Mouse (Mus musculus) liver, postnatal 0 days (tissue): ENCODE results near the gene Gm14226. TPM values are rescaled to one million over a fixed set of nuclear protein-coding genes. Genes with fewer than 3 reads are reported as not detected.

ENCODE experiments used
- ATAC-seq: fragments of 200-750 bp; cut with Nextera tagmentation; 2 replicates; pipeline ENCODE4 v1.8.0; 2017; ENCODE audit warnings: mild to moderate bottlenecking, moderate library complexity
- DNase-seq: peaks from one replicate; pipeline ENCODE4 v3.0.0-alpha.2; 2016
- H3K27ac ChIP-seq: fragments of 300-500 bp; sonication (generic); 2 replicates; pipeline ENCODE4 v1.5.1; 2014; ENCODE audit warnings: antibody characterized with exemption, moderate library complexity, mild to moderate bottlenecking, low read depth
- H3K27me3 ChIP-seq: fragments of 300-500 bp; sonication (generic); 2 replicates; pipeline ENCODE4 v1.6.1; 2014; ENCODE audit warnings: low read length, control low read depth, mixed read lengths; ENCODE audit not compliant: insufficient read depth
- H3K36me3 ChIP-seq: fragments of 300-500 bp; sonication (generic); replicated peaks from 2 replicates; pipeline ENCODE4 v1.6.1; 2014; ENCODE audit warnings: mild to moderate bottlenecking, control low read depth, low read length, moderate library complexity, mixed read lengths; ENCODE audit not compliant: insufficient read depth
- H3K4me1 ChIP-seq: fragments of 300-500 bp; sonication (generic); 2 replicates; pipeline ENCODE4 v1.6.1; 2014; ENCODE audit warnings: antibody characterized with exemption, mild to moderate bottlenecking, control low read depth; ENCODE audit not compliant: insufficient read depth
- H3K4me2 ChIP-seq: fragments of 300-500 bp; sonication (generic); 2 replicates; pipeline ENCODE4 v1.6.1; 2014; ENCODE audit warnings: low read depth, mild to moderate bottlenecking, low read length, moderate library complexity, mixed read lengths
- H3K4me3 ChIP-seq: fragments of 300-500 bp; sonication (generic); 2 replicates; pipeline ENCODE4 v1.5.1; 2014; ENCODE audit warnings: low read depth, low read length
- H3K9ac ChIP-seq: fragments of 300-500 bp; sonication (generic); replicated peaks from 2 replicates; pipeline ENCODE4 v1.6.1; 2014; ENCODE audit warnings: mild to moderate bottlenecking, moderate library complexity
- H3K9me3 ChIP-seq: fragments of 300-500 bp; sonication (generic); 2 replicates; pipeline ENCODE4 v1.6.1; 2016; ENCODE audit warnings: mild to moderate bottlenecking, control low read depth, low read length, mixed read lengths
- CTCF ChIP-seq: sonication (generic); IDR thresholded peaks from 2 replicates; pipeline ENCODE4 v1.5.1; 2016; ENCODE audit warnings: antibody characterized with exemption, low read depth
- EP300 ChIP-seq: IDR thresholded peaks from 2 replicates; pipeline ENCODE4 v1.6.1; 2016; ENCODE audit warnings: antibody characterized with exemption, low read depth, mild to moderate bottlenecking
- WGBS: fragments of 180-500 bp; shearing (Covaris S2); extraction: QIAGEN DNeasy Blood & Tissue Kit; methylation state at CpG from one replicate; pipeline ENCODE4 v1.1.7; 2014; ENCODE audit not compliant: insufficient replicate concordance; 5-methylcytosine and 5-hydroxymethylcytosine counted together
- polyA plus RNA-seq: library from polyadenylated mRNA; unstranded; fragments of >200 nt; fragmentation: Nextera tagmentation; extraction: Ambion mirVana; gene quantifications from 2 replicates; pipeline ENCODE4 v1.2.1, GENCODE M21; 2015

Gm14226 gene
- polyA plus RNA-seq, 1 experiment from 2014 or later: 1.0 TPM

- H3K27ac ChIP-seq: peak overlapping the region; percentile 99
- peak overlapping the region; percentile 96 for H3K9ac ChIP-seq
- H3K4me2 ChIP-seq: peak overlapping the region; percentile 97
Measured at GRCm38 (mm10) chr2:155072353-155073145, 54.5 kb downstream of the Gm14226 start.

GRCm38 (mm10) chr2:155073347-155073746 lies 55.3 kb downstream of the Gm14226 start:
- Histone ChIP-seq H3K4me2 (peak overlapping the region; percentile 97), H3K9ac (peak overlapping the region; percentile 96), H3K27me3 (no peaks in the 10 kb centered on the region), H3K4me1 (peaks cover 26% of the 10 kb centered on the region), H3K27ac (peak overlapping the region; percentile 99), H3K9me3 (no peaks in the 10 kb centered on the region), H3K4me3 (peak overlapping the region; percentile 93), H3K36me3 (peaks cover 3% of the 10 kb centered on the region; the same call in 1 of the 2 replicates)
- no peak for TF ChIP-seq CTCF
- TF ChIP-seq EP300: peak; percentile 53
- ATAC-seq: peak; percentile 59
- DNase-seq: no peak
- WGBS: 11% methylated on average over 3 of the region's 3 CpGs

More at GRCm38 (mm10) chr2:155072353-155073145, 54.5 kb downstream of the Gm14226 start:
- no peak for TF ChIP-seq EP300
- no peak for TF ChIP-seq CTCF
- Histone ChIP-seq H3K9me3 (no peaks in the 10 kb centered on the region), H3K4me1 (peaks cover 26% of the 10 kb centered on the region), H3K4me3 (peak overlapping the region; percentile 93), H3K36me3 (peaks cover 10% of the 10 kb centered on the region; the same call in 1 of the 2 replicates), H3K27me3 (no peaks in the 10 kb centered on the region)
- ATAC-seq: no peak
- DNase-seq: no peak
- WGBS: 63% methylated on average over 8 of the region's 8 CpGs

- peak; percentile 91 for DNase-seq
- Histone ChIP-seq H3K9ac (peak within 1 kb of the TSS; percentile 96), H3K27ac (peak within 1 kb of the TSS; percentile 99), H3K36me3 (no peaks in the 10 kb centered on the region), H3K4me1 (peaks cover 26% of the 10 kb centered on the region), H3K4me2 (peak within 1 kb of the TSS; percentile 97), H3K9me3 (no peaks in the 10 kb centered on the region), H3K4me3 (peak within 1 kb of the TSS; percentile 93), H3K27me3 (no peaks in the 10 kb centered on the region)
- peak; percentile 86 for ATAC-seq
- WGBS: 2% methylated on average over 56 of the region's 56 CpGs
- peak; percentile 59; the same call in 1 of the 2 replicates for TF ChIP-seq EP300
- TF ChIP-seq CTCF: no peak
Measured at GRCm38 (mm10) chr2:155073978-155074765, 56.1 kb downstream of the Gm14226 start, which contains the start of gene Ahcy. TSS of gene Ahcy (minus strand) at chr2:155074497.

- peaks cover 26% of the 10 kb centered on the region for H3K4me1 ChIP-seq
- H3K27ac ChIP-seq: peak overlapping the region; percentile 99
- H3K9ac ChIP-seq: peak overlapping the region; percentile 96
- H3K27me3 ChIP-seq: no peaks in the 10 kb centered on the region
- no peak for DNase-seq
- H3K4me2 ChIP-seq: peak overlapping the region; percentile 97
- no peaks in the 10 kb centered on the region for H3K36me3 ChIP-seq
- peak; percentile 2; the same call in 1 of the 2 replicates for ATAC-seq
- whole genome bisulfite sequencing: 20% methylated on average over 12 of the region's 12 CpGs
- peak overlapping the region; percentile 93 for H3K4me3 ChIP-seq
- TF ChIP-seq EP300 (no peak), CTCF (no peak)
- no peaks in the 10 kb centered on the region for H3K9me3 ChIP-seq
Measured at GRCm38 (mm10) chr2:155074766-155075330, 56.8 kb downstream of the Gm14226 start.

GRCm38 (mm10) chr2:155075649-155076048 lies 57.6 kb downstream of the Gm14226 start:
- no peak overlapping the region for H3K4me2 ChIP-seq
- peaks cover 26% of the 10 kb centered on the region for H3K4me1 ChIP-seq
- H3K9ac ChIP-seq: 0 out of 2 replicates have a peak overlapping the region, but pooled peaks have one; percentile 96
- H3K27me3 ChIP-seq: no peaks in the 10 kb centered on the region
- ATAC-seq: no peak
- H3K9me3 ChIP-seq: no peaks in the 10 kb centered on the region
- no peaks in the 10 kb centered on the region for H3K36me3 ChIP-seq
- TF ChIP-seq CTCF: no peak
- no peak for TF ChIP-seq EP300
- DNase-seq: no peak
- 67% methylated on average over 6 of the region's 6 CpGs for WGBS
- peak overlapping the region; percentile 99; the same call in 1 of the 2 replicates for H3K27ac ChIP-seq
- no peak overlapping the region for H3K4me3 ChIP-seq

Other genes with a start within 250 kb of the Gm14226 start
- gene Gm14214, start 248.2 kb upstream of the Gm14226 start, polyA plus RNA-seq: not detected in 2 replicates
- gene Raly, start 227.2 kb upstream of the Gm14226 start, polyA plus RNA-seq: 10.0 and 12.1 TPM in 2 replicates
- gene a, start 226.9 kb upstream of the Gm14226 start, polyA plus RNA-seq: 0.31 TPM in 1 of 2 replicates, not detected in the other
- 57.9 and 60.8 TPM in 2 replicates for gene Eif2s2, start 125.3 kb upstream of the Gm14226 start, polyA plus RNA-seq
- gene Ahcy, start 56.2 kb downstream of the Gm14226 start, polyA plus RNA-seq: 224 and 247 TPM in 2 replicates
- 10.6 and 12.7 TPM in 2 replicates for gene Itch, start 115.2 kb downstream of the Gm14226 start, polyA plus RNA-seq
- 129 and 139 TPM in 2 replicates for gene Dynlrb1, start 218.3 kb downstream of the Gm14226 start, polyA plus RNA-seq